Mouse (Mus musculus) midbrain, postnatal 0 days (tissue): Measurements from ENCODE around the gene Kif14. TPM values are rescaled to one million over a fixed set of nuclear protein-coding genes. Genes with fewer than 3 reads are reported as not detected.

ENCODE experiments used
- ATAC-seq: fragments of 200-750 bp; cut with Nextera tagmentation; 2 replicates; pipeline ENCODE4 v1.8.0; 2017; ENCODE audit warnings: moderate number of reproducible peaks, mild to moderate bottlenecking, moderate TSS enrichment, moderate library complexity; ENCODE audit not compliant: low FRiP score
- DNase-seq: peaks from one replicate; pipeline ENCODE4 v3.0.0-alpha.2; 2015; ENCODE audit warnings: low spot score
- H3K27ac ChIP-seq: fragments of 300-500 bp; sonication (generic); 2 replicates; pipeline ENCODE4 v1.5.1; 2014; ENCODE audit warnings: low read depth, mild to moderate bottlenecking, low read length, mixed read lengths
- H3K27me3 ChIP-seq: fragments of 300-500 bp; sonication (generic); 2 replicates; pipeline ENCODE4 v1.6.1; 2014; ENCODE audit warnings: low read length, control low read depth, mixed read lengths; ENCODE audit not compliant: insufficient read depth
- H3K36me3 ChIP-seq: fragments of 300-500 bp; sonication (generic); 2 replicates; pipeline ENCODE4 v1.6.1; 2014; ENCODE audit warnings: low read length, control low read depth, mixed read lengths; ENCODE audit not compliant: insufficient read depth
- H3K4me1 ChIP-seq: fragments of 300-500 bp; sonication (generic); 2 replicates; pipeline ENCODE4 v1.6.1; 2014; ENCODE audit warnings: mild to moderate bottlenecking, control low read depth, antibody characterized with exemption, low read length, mixed read lengths; ENCODE audit not compliant: insufficient read depth
- H3K4me2 ChIP-seq: fragments of 300-500 bp; sonication (generic); 2 replicates; pipeline ENCODE4 v1.6.1; 2014; ENCODE audit warnings: low read depth, mild to moderate bottlenecking, low read length, mixed read lengths; ENCODE audit not compliant: poor library complexity, severe bottlenecking
- H3K4me3 ChIP-seq: fragments of 300-500 bp; sonication (generic); 2 replicates; pipeline ENCODE4 v1.5.1; 2014; ENCODE audit warnings: low read depth, mild to moderate bottlenecking, low read length, moderate library complexity
- H3K9ac ChIP-seq: fragments of 300-500 bp; sonication (generic); replicated peaks from 2 replicates; pipeline ENCODE4 v1.6.1; 2014; ENCODE audit warnings: mild to moderate bottlenecking, low read length, moderate library complexity, mixed read lengths; ENCODE audit not compliant: poor library complexity, severe bottlenecking
- H3K9me3 ChIP-seq: fragments of 300-500 bp; sonication (generic); 2 replicates; pipeline ENCODE4 v1.6.1; 2016; ENCODE audit warnings: low read length, control low read depth
- CTCF ChIP-seq: IDR thresholded peaks from 2 replicates; pipeline ENCODE4 v1.5.1; 2016; ENCODE audit warnings: antibody characterized with exemption, mild to moderate bottlenecking
- WGBS: fragments of 180-500 bp; shearing (Covaris S2); extraction: QIAGEN DNeasy Blood & Tissue Kit; methylation state at CpG from one replicate; pipeline ENCODE4 v1.1.7; 2014; 5-methylcytosine and 5-hydroxymethylcytosine counted together
- polyA plus RNA-seq: library from polyadenylated mRNA; unstranded; fragments of >200 nt; fragmentation: Nextera tagmentation; extraction: Ambion mirVana; gene quantifications from 2 replicates; pipeline ENCODE4 v1.2.1, GENCODE M21; 2015
- total RNA-seq: library from RNA; depleted of rRNA; stranded (reverse); fragments of >200 nt; gene quantifications from 2 replicates; pipeline ENCODE4 v1.2.3, GENCODE M21; 2014; rRNA removed

Kif14 gene
- total and polyA plus RNA-seq, 2 experiments from 2014 or later = 0.28 to 1.0 TPM

DNA sequence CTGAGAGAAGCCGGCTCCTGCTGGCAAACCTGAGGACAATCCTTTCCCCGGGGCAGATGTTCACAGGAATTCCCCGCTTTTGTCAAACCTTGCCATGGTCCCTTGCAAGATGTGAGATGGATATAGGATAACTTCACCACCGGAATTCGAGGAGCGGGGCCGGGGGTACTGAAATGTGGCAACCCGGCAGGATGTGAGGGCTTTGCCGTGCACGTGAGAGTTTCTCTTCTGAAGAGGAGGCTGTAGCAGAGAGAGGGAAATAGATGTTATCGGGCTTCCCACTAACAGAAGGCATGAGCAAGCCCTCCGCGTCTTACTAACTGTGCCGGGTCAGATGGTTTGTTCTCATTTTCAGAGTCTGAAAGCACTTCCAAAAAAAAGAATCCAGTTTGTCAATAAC is 113.2 kb downstream of the Kif14 start:
- ATAC-seq (no peak), DNase-seq (no peak)
- no peaks in the 10 kb centered on the region for H3K27me3 ChIP-seq
- H3K27ac ChIP-seq = no peak overlapping the region
- no peak overlapping the region for H3K9ac ChIP-seq
- H3K36me3 ChIP-seq = no peaks in the 10 kb centered on the region
- WGBS = 87% methylated on average over 14 of the region's 14 CpGs
- no peak overlapping the region for H3K4me2 ChIP-seq
- no peak overlapping the region for H3K4me3 ChIP-seq
- no peaks in the 10 kb centered on the region for H3K9me3 ChIP-seq
- H3K4me1 ChIP-seq = no peaks in the 10 kb centered on the region
- TF ChIP-seq CTCF = no peak

DNA sequence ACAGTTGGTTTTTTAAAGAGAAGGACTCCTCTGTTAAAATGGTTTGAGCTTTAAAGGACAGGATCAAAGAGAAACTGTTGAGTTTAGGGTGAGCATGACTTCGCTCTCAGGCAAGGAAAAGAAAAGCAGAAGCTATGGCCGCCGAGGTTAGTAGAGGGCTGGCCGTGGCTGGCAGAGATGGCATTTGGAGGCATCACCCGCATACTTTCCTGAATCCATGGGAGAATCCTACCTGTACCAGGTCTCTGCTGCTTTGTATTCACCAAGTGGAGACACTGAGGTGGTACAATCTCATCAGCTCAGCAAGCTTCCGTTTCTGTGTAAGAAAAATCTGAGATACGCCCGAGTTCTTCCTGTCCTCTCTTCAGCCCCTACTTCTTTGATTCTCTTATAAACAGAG is 114.1 kb downstream of the Kif14 start:
- Histone ChIP-seq H3K9ac (no peak overlapping the region), H3K4me2 (no peak overlapping the region), H3K4me1 (no peaks in the 10 kb centered on the region), H3K9me3 (no peaks in the 10 kb centered on the region), H3K36me3 (no peaks in the 10 kb centered on the region), H3K4me3 (no peak overlapping the region), H3K27ac (no peak overlapping the region), H3K27me3 (no peaks in the 10 kb centered on the region)
- no peak for ATAC-seq
- no peak for TF ChIP-seq CTCF
- no peak for DNase-seq
- 87% methylated on average over 8 of the region's 8 CpGs for WGBS

Other genes with a start within 250 kb of the Kif14 start
- 4.1 and 5.2 TPM in 2 replicates for gene Inava, start 232.1 kb upstream of the Kif14 start, total RNA-seq
- 1.4 and 2.2 TPM in 2 replicates for gene Inava, start 232.1 kb upstream of the Kif14 start, polyA plus RNA-seq
- 1.3 and 2.8 TPM in 2 replicates for gene Gpr25, start 205.5 kb upstream of the Kif14 start, total RNA-seq
- 1.7 and 2.1 TPM in 2 replicates for gene Gpr25, start 205.5 kb upstream of the Kif14 start, polyA plus RNA-seq
- gene Camsap2, start 120.2 kb upstream of the Kif14 start, total RNA-seq = 137 and 143 TPM in 2 replicates
- 19.0 and 21.9 TPM in 2 replicates for gene Camsap2, start 120.2 kb upstream of the Kif14 start, polyA plus RNA-seq
- 12.4 and 17.5 TPM in 2 replicates for gene Ddx59, start 51.1 kb upstream of the Kif14 start, total RNA-seq
- 15.3 and 17.0 TPM in 2 replicates for gene Ddx59, start 51.1 kb upstream of the Kif14 start, polyA plus RNA-seq
- 31.2 and 35.5 TPM in 2 replicates for gene Zfp281, start 158.6 kb downstream of the Kif14 start, total RNA-seq
- 19.0 and 22.1 TPM in 2 replicates for gene Zfp281, start 158.6 kb downstream of the Kif14 start, polyA plus RNA-seq